ENCODE assay signal across 8 mouse cellular contexts in genomic region chr8:11602006-11602680, GRCm38 (mm10). TPM values are rescaled to one million over a fixed set of nuclear protein-coding genes. Genes with fewer than 3 reads are reported as not detected.
DNase-seq lines count a peak whose midpoint lies in the region; ATAC-seq and TF ChIP-seq lines count a peak whose summit lies in the region.

No protein-coding gene starts in this region.

- no peak overlapping the region for H3K9ac ChIP-seq in kidney, postnatal 0 days (ENCODE audit: low read depth, low read length)
- H3K9ac ChIP-seq in liver, embryonic 16.5 days (ENCODE audit: low read depth, low read length) = no peak overlapping the region
- H3K9ac ChIP-seq in neural tube, embryonic 14.5 days (replicated peaks; ENCODE audit: low read depth, low read length) = no peak overlapping the region

- H3K36me3 ChIP-seq in embryonic facial prominence, embryonic 10.5 days (replicated peaks) = peaks cover 20% of the 10 kb centered on the region
- peaks cover 14% of the 10 kb centered on the region for H3K36me3 ChIP-seq in heart, embryonic 10.5 days
- no peaks in the 10 kb centered on the region for H3K36me3 ChIP-seq in kidney, postnatal 0 days (ENCODE audit: insufficient read depth, low read length)
- H3K36me3 ChIP-seq in liver, embryonic 16.5 days (ENCODE audit: control insufficient read depth, insufficient read depth) = no peaks in the 10 kb centered on the region
- no peaks in the 10 kb centered on the region for H3K36me3 ChIP-seq in neural tube, embryonic 14.5 days (ENCODE audit: control insufficient read depth, insufficient read depth, low read length)

- no peaks in the 10 kb centered on the region for H3K27me3 ChIP-seq in embryonic facial prominence, embryonic 10.5 days (replicated peaks; ENCODE audit: low read depth, poor library complexity, severe bottlenecking)
- no peaks in the 10 kb centered on the region for H3K27me3 ChIP-seq in heart, embryonic 10.5 days (ENCODE audit: insufficient read depth, poor library complexity, severe bottlenecking)
- H3K27me3 ChIP-seq in kidney, postnatal 0 days (ENCODE audit: insufficient read depth, low read length) = no peaks in the 10 kb centered on the region
- H3K27me3 ChIP-seq in liver, embryonic 16.5 days (ENCODE audit: control insufficient read depth, insufficient read depth, low read depth, low read length) = no peaks in the 10 kb centered on the region
- H3K27me3 ChIP-seq in neural tube, embryonic 14.5 days (ENCODE audit: control insufficient read depth, insufficient read depth, low read length) = no peaks in the 10 kb centered on the region

- no peak overlapping the region for H3K4me3 ChIP-seq in embryonic facial prominence, embryonic 10.5 days
- no peak overlapping the region for H3K4me3 ChIP-seq in heart, embryonic 10.5 days
- no peak overlapping the region for H3K4me3 ChIP-seq in kidney, postnatal 0 days (replicated peaks; ENCODE audit: low read depth, low read length)
- H3K4me3 ChIP-seq in liver, embryonic 16.5 days (ENCODE audit: low read depth, low read length) = no peak overlapping the region
- H3K4me3 ChIP-seq in neural tube, embryonic 14.5 days (ENCODE audit: low read depth, low read length) = no peak overlapping the region

- H3K9me3 ChIP-seq in embryonic facial prominence, embryonic 10.5 days = peaks cover 6% of the 10 kb centered on the region; the same call in 1 of the 2 replicates
- H3K9me3 ChIP-seq in heart, embryonic 10.5 days = peaks cover 3% of the 10 kb centered on the region; the same call in 1 of the 2 replicates
- H3K9me3 ChIP-seq in kidney, postnatal 0 days (replicated peaks; ENCODE audit: low read length) = no peaks in the 10 kb centered on the region
- no peaks in the 10 kb centered on the region for H3K9me3 ChIP-seq in liver, embryonic 16.5 days (replicated peaks; ENCODE audit: control insufficient read depth, low read length)
- no peaks in the 10 kb centered on the region; the same call in 1 of the 2 replicates for H3K9me3 ChIP-seq in neural tube, embryonic 14.5 days (ENCODE audit: control insufficient read depth, low read length)

- no peak overlapping the region for H3K27ac ChIP-seq in embryonic facial prominence, embryonic 10.5 days (replicated peaks)
- H3K27ac ChIP-seq in heart, embryonic 10.5 days = no peak overlapping the region
- H3K27ac ChIP-seq in kidney, postnatal 0 days = no peak overlapping the region
- H3K27ac ChIP-seq in liver, embryonic 16.5 days (ENCODE audit: low read length) = no peak overlapping the region
- H3K27ac ChIP-seq in neural tube, embryonic 14.5 days (ENCODE audit: low read depth, low read length) = no peak overlapping the region

- 46% methylated on average over 14 of the region's 14 CpGs for WGBS in embryonic facial prominence, embryonic 10.5 days
- 42% methylated on average over 14 of the region's 14 CpGs for WGBS in heart, embryonic 10.5 days
- WGBS in kidney, postnatal 0 days = 15% methylated on average over 14 of the region's 14 CpGs
- WGBS in liver, embryonic 16.5 days (ENCODE audit: insufficient replicate concordance) = 36% methylated on average over 14 of the region's 14 CpGs
- 39% methylated on average over 14 of the region's 14 CpGs for WGBS in neural tube, embryonic 14.5 days

- ATAC-seq in kidney, postnatal 0 days (replicated peaks; ENCODE audit: low FRiP score, low read depth) = peak; percentile 84
- ATAC-seq in liver, embryonic 16.5 days (ENCODE audit: low read depth) = peak; percentile 39; the same call in 1 of the 2 replicates
- peak; percentile 65; the same call in 1 of the 2 replicates for ATAC-seq in neural tube, embryonic 14.5 days (ENCODE audit: low read depth)

- peak overlapping the region; percentile 9; the same call in 1 of the 2 replicates for H3K4me2 ChIP-seq in kidney, postnatal 0 days (ENCODE audit: low read length)
- H3K4me2 ChIP-seq in liver, embryonic 16.5 days (ENCODE audit: low read depth, low read length) = no peak overlapping the region
- no peak overlapping the region for H3K4me2 ChIP-seq in neural tube, embryonic 14.5 days (ENCODE audit: low read depth, low read length)

- peak; percentile 94 for TF ChIP-seq CTCF in kidney, postnatal 0 days (IDR thresholded peaks at IDR 0.05; ENCODE audit: low read depth)

- peak; percentile 70 for DNase-seq in CD4-positive helper T cell, adult 2 months (ENCODE audit: low read depth, low spot score)
- peak; percentile 34 for DNase-seq in adrenal gland, adult 8-10 months
- DNase-seq in embryonic facial prominence, embryonic 10.5 days (ENCODE audit: low spot score) = peak; percentile 76
- peak; percentile 84 for DNase-seq in heart, embryonic 10.5 days (ENCODE audit: low spot score)
- peak; percentile 87 for DNase-seq in kidney, postnatal 0 days (ENCODE audit: low spot score)
- peak; percentile 81 for DNase-seq in thymus, postnatal 0 days (ENCODE audit: low spot score)

- H3K4me1 ChIP-seq in embryonic facial prominence, embryonic 10.5 days = no peaks in the 10 kb centered on the region
- no peaks in the 10 kb centered on the region for H3K4me1 ChIP-seq in heart, embryonic 10.5 days
- no peaks in the 10 kb centered on the region for H3K4me1 ChIP-seq in kidney, postnatal 0 days (replicated peaks; ENCODE audit: insufficient read depth, low read length)
- no peaks in the 10 kb centered on the region for H3K4me1 ChIP-seq in liver, embryonic 16.5 days (ENCODE audit: control insufficient read depth, low read depth, low read length)
- H3K4me1 ChIP-seq in neural tube, embryonic 14.5 days (ENCODE audit: control insufficient read depth, insufficient read depth, low read length) = no peaks in the 10 kb centered on the region

RNA-seq across cellular contexts. Expression of gene Ankrd10, which starts 33.4 kb away (rescaled TPM):
- 10 to 100 TPM; 50.9 to 93.7 (median 66.6) TPM for total RNA-seq in adrenal gland, adult 8-10 months (2022)
- polyA plus RNA-seq in embryonic facial prominence, embryonic 10.5 days (2016; fragmentation: Nextera tagmentation; extraction: Ambion mirVana) = 121 and 133 TPM in 2 replicates
- polyA plus RNA-seq in heart, embryonic 10.5 days (2016; fragmentation: Nextera tagmentation; extraction: Ambion mirVana) = 69.4 and 91.2 TPM in 2 replicates
- polyA plus RNA-seq in kidney, postnatal 0 days (2015; fragmentation: Nextera tagmentation; extraction: Ambion mirVana) = 67.2 and 70.6 TPM in 2 replicates
- polyA plus RNA-seq in liver, embryonic 16.5 days (2015; fragmentation: Nextera tagmentation; extraction: Ambion mirVana) = 19.9 and 21.1 TPM in 2 replicates
- 91.9 and 93.4 TPM in 2 replicates for polyA plus RNA-seq in neural tube, embryonic 14.5 days (2014; fragmentation: Nextera tagmentation; extraction: Ambion mirVana)
- polyA plus RNA-seq in thymus, postnatal 0 days (2015; fragmentation: Nextera tagmentation; extraction: Ambion mirVana) = 105 and 110 TPM in 2 replicates

RNA-seq across cellular contexts. Expression of gene Ing1, which starts 46.8 kb away (rescaled TPM):
- 10 to 100 TPM; 34.0 to 42.5 (median 36.9) TPM for total RNA-seq in adrenal gland, adult 8-10 months (2022)
- 31.1 and 32.6 TPM in 2 replicates for polyA plus RNA-seq in embryonic facial prominence, embryonic 10.5 days (2016; fragmentation: Nextera tagmentation; extraction: Ambion mirVana)
- 21.8 and 27.7 TPM in 2 replicates for polyA plus RNA-seq in heart, embryonic 10.5 days (2016; fragmentation: Nextera tagmentation; extraction: Ambion mirVana)
- polyA plus RNA-seq in kidney, postnatal 0 days (2015; fragmentation: Nextera tagmentation; extraction: Ambion mirVana) = 36.3 and 36.9 TPM in 2 replicates
- polyA plus RNA-seq in liver, embryonic 16.5 days (2015; fragmentation: Nextera tagmentation; extraction: Ambion mirVana) = 11.1 and 11.7 TPM in 2 replicates
- polyA plus RNA-seq in neural tube, embryonic 14.5 days (2014; fragmentation: Nextera tagmentation; extraction: Ambion mirVana) = 38.1 and 40.1 TPM in 2 replicates
- 85.3 and 87.0 TPM in 2 replicates for polyA plus RNA-seq in thymus, postnatal 0 days (2015; fragmentation: Nextera tagmentation; extraction: Ambion mirVana)

RNA-seq across cellular contexts. Expression of gene Cars2, which starts 51.6 kb away (rescaled TPM):
- 10 to 100 TPM; 35.8 to 54.6 (median 38.9) TPM for total RNA-seq in adrenal gland, adult 8-10 months (2022)
- 17.9 and 18.6 TPM in 2 replicates for polyA plus RNA-seq in embryonic facial prominence, embryonic 10.5 days (2016; fragmentation: Nextera tagmentation; extraction: Ambion mirVana)
- 24.5 and 27.9 TPM in 2 replicates for polyA plus RNA-seq in heart, embryonic 10.5 days (2016; fragmentation: Nextera tagmentation; extraction: Ambion mirVana)
- polyA plus RNA-seq in kidney, postnatal 0 days (2015; fragmentation: Nextera tagmentation; extraction: Ambion mirVana) = 16.7 and 17.0 TPM in 2 replicates
- 10.1 and 11.8 TPM in 2 replicates for polyA plus RNA-seq in liver, embryonic 16.5 days (2015; fragmentation: Nextera tagmentation; extraction: Ambion mirVana)
- polyA plus RNA-seq in neural tube, embryonic 14.5 days (2014; fragmentation: Nextera tagmentation; extraction: Ambion mirVana) = 27.6 and 28.8 TPM in 2 replicates
- polyA plus RNA-seq in thymus, postnatal 0 days (2015; fragmentation: Nextera tagmentation; extraction: Ambion mirVana) = 27.9 and 29.3 TPM in 2 replicates

Comparison
In these comparisons a context has a peak if more than half of its experiments do, and no peak if none do; other contexts are left out.
1. DNase-seq: peak in every context shown above with its lines; median percentile 87 in kidney, postnatal 0 days; 84 in heart, embryonic 10.5 days; 81 in thymus, postnatal 0 days; 76 in embryonic facial prominence, embryonic 10.5 days; 70 in CD4-positive helper T cell, adult 2 months; 34 in adrenal gland, adult 8-10 months.